Mouse (Mus musculus) C2C12 (cell line): Measurements from ENCODE around the gene Eif2ak3. TPM values are rescaled to one million over a fixed set of nuclear protein-coding genes. Genes with fewer than 3 reads are reported as not detected.
"Not testable (repeated sequence)": the region's sequence is repeated elsewhere in the genome, so short reads cannot be mapped to it uniquely, and the experiment has no call there.

Experiments used
- H3K27me3 ChIP-seq: one replicate; pipeline ENCODE4 v1.6.1; 2011; ENCODE audit not compliant: control insufficient read depth, insufficient read depth, insufficient read length
- H3K36me3 ChIP-seq: one replicate; pipeline ENCODE4 v1.6.1; 2011; ENCODE audit not compliant: control insufficient read depth, insufficient read depth
- H3K4me3 ChIP-seq: one replicate; pipeline ENCODE4 v1.5.1; 2011; ENCODE audit warnings: mild to moderate bottlenecking, control low read depth; ENCODE audit not compliant: poor library complexity, insufficient read depth, severe bottlenecking
- H3K79me2 ChIP-seq: one replicate; pipeline ENCODE4 v1.6.1; 2011; ENCODE audit not compliant: control insufficient read depth, insufficient read depth
- H3K79me3 ChIP-seq: one replicate; pipeline ENCODE4 v1.6.1; 2011; ENCODE audit warnings: low read depth, control low read depth
- H3ac ChIP-seq: one replicate; pipeline ENCODE3; 2011; ENCODE audit warnings: low read depth; ENCODE audit not compliant: control insufficient read depth, insufficient read length
- CEBPB ChIP-seq: IDR thresholded peaks from one replicate; pipeline ENCODE4 v1.6.1; 2011; ENCODE audit warnings: low read depth, mild to moderate bottlenecking, control low read depth, moderate library complexity
- CTCF ChIP-seq: IDR thresholded peaks from one replicate; pipeline ENCODE4 v1.5.1; 2011; ENCODE audit not compliant: control insufficient read depth, insufficient read depth, insufficient read length
- FOSL1 ChIP-seq: IDR thresholded peaks from one replicate; pipeline ENCODE4 v1.8.0; 2011; ENCODE audit warnings: mild to moderate bottlenecking, low read length; ENCODE audit not compliant: poor library complexity, insufficient read depth, severe bottlenecking
- MAX ChIP-seq: IDR thresholded peaks from one replicate; pipeline ENCODE4 v1.6.1; 2011; ENCODE audit warnings: mild to moderate bottlenecking, control low read depth
- MYOD1 ChIP-seq: IDR thresholded peaks from one replicate; pipeline ENCODE4 v1.6.1; 2011; ENCODE audit warnings: low read depth; ENCODE audit not compliant: control insufficient read depth, insufficient read length
- MYOG ChIP-seq: IDR thresholded peaks from one replicate; pipeline ENCODE4 v1.6.1; 2011; ENCODE audit not compliant: control insufficient read depth, insufficient read length; ENCODE audit errors: extremely low read depth
- USF1 ChIP-seq: IDR thresholded peaks from one replicate; pipeline ENCODE4 v1.6.1; 2011; ENCODE audit warnings: low read depth, mild to moderate bottlenecking, control low read depth, moderate library complexity
- polyA plus RNA-seq: library from polyadenylated mRNA; unstranded; fragments of >200 nt; fragmentation: generic; extraction: Trizol; gene quantifications from one replicate; pipeline ENCODE4 v1.2.1, GENCODE M21; 2012; ENCODE audit warnings: missing spikeins

Gene Eif2ak3
- polyA plus RNA-seq, 1 experiment: 4.2 TPM

DNA sequence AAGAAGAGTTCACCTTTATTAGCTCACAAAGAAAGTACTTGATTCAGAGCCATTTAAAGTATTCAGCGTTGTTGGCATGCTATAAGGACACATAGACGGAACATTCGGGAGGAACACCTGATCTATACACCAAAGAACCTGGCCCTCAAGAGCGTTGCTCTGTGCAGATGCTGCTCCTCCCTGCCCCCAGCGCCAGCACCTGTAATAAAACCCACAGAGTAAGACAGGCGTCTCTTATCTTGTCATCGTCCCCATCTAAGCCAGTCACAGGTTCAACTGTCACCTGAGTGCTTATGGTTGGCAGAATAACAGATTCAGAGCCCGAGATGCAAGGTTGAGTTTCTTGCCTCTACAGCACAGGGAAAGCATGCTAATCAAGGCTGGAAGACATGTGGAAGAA lies 28.8 kb upstream of the Eif2ak3 start:
- TF ChIP-seq MAX: no peak
- no peak overlapping the region for H3K4me3 ChIP-seq
- H3K79me2 ChIP-seq: no peaks in the 10 kb centered on the region
- no peaks in the 10 kb centered on the region for H3K79me3 ChIP-seq
- no peaks in the 10 kb centered on the region for H3K36me3 ChIP-seq
- H3ac ChIP-seq: no peak overlapping the region
- no peaks in the 10 kb centered on the region for H3K27me3 ChIP-seq

GRCm38 (mm10) chr6:70821566-70821965 lies 22.7 kb upstream of the Eif2ak3 start:
- Histone ChIP-seq H3K4me3 (no peak overlapping the region), H3K27me3 (no peaks in the 10 kb centered on the region), H3K79me3 (no peaks in the 10 kb centered on the region), H3ac (no peak overlapping the region), H3K36me3 (no peaks in the 10 kb centered on the region), H3K79me2 (no peaks in the 10 kb centered on the region)
- TF ChIP-seq CEBPB: no peak
- no peak for TF ChIP-seq MYOG
- no peak for TF ChIP-seq CTCF
- TF ChIP-seq USF1: no peak
- TF ChIP-seq FOSL1: no peak
- no peak for TF ChIP-seq MYOD1
- TF ChIP-seq MAX: no peak

DNA sequence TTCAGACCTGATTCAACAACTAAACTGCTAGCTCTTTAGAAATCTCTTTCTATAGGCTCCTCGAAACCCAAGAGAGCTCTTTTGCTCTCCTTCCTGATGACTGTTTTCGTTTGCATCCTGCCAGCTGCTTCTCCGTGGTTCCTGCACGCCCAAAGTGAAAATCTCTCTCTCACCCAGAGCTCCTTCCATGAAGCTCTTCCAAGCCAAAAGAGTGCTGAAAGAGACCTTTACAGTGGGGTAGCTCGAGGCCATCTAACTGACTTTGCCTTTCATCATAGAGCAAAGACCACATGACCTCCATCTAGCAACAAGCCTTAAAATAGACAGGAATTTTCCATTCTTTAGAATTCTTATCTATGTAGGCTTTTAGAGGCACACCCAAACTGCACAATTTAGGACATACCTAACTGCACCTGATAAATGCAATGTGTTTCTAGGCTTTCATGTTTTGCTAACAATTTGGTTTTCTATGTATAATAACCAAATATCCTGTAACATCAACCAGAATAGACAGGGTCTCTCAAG lies 21.9 kb upstream of the Eif2ak3 start:
- TF ChIP-seq FOSL1 (no peak), CEBPB (no peak), MAX (no peak), MYOG (no peak), CTCF (no peak), USF1 (no peak), MYOD1 (no peak)
- no peaks in the 10 kb centered on the region for H3K27me3 ChIP-seq

DNA sequence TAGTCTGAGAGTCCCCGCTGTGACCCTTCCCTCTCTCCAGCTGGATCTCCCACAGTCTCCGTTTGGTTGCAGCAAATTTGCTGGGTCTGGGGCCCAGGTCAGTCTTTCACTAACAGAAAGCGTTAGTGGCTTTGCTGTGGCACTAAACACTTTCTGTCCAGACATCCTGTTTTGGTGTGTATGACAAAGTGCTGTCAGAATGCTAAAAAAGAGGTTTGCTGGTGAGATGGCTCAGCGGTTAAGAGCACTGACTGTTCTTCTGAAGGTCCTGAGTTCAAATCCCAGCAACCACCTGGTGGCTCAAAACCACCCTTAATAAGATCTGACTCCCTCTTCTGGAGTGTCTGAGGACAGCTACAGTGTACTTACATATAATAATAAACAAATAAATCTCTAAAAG lies 21.0 kb upstream of the Eif2ak3 start:
- H3K79me3 ChIP-seq, H3K27me3 ChIP-seq, H3K4me3 ChIP-seq, H3ac ChIP-seq, H3K79me2 ChIP-seq, H3K36me3 ChIP-seq: not testable (repeated sequence)

More for the DNA sequence above, 21.9 kb upstream of the Eif2ak3 start:
- Histone ChIP-seq H3K79me3 (no peaks in the 10 kb centered on the region), H3K79me2 (no peaks in the 10 kb centered on the region), H3K4me3 (no peak overlapping the region), H3ac (no peak overlapping the region), H3K36me3 (no peaks in the 10 kb centered on the region)

- peak overlapping the region; percentile 27 for H3ac ChIP-seq
- TF ChIP-seq MAX (no peak), USF1 (peak; percentile 74)
- no peaks in the 10 kb centered on the region for H3K36me3 ChIP-seq
- no peaks in the 10 kb centered on the region for H3K79me2 ChIP-seq
- no peak overlapping the region for H3K4me3 ChIP-seq
- no peaks in the 10 kb centered on the region for H3K79me3 ChIP-seq
- no peaks in the 10 kb centered on the region for H3K27me3 ChIP-seq
Observed at GRCm38 (mm10) chr6:70824085-70824986, 20.0 kb upstream of the Eif2ak3 start.

DNA sequence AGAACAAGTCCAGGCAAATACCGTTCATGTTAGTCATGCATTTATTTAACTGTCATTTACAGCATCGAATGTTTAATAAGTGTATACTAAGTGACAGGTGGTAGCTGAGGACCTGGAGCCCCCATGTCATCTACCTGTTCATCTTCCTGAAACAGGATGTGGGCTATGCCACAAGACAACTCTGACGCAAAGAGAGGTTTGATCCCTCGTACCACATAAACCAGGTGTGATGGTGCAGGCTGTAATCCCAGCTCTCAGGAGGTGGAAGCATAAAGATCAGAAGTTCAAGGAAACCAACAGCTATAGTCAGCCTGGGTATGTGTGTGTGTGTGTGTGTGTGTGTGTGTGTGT lies 19.4 kb upstream of the Eif2ak3 start:
- no peak for TF ChIP-seq MAX
- peak; percentile 12 for TF ChIP-seq MYOD1
- no peak for TF ChIP-seq USF1
- no peak for TF ChIP-seq CTCF
- no peak for TF ChIP-seq FOSL1
- H3K4me3 ChIP-seq: no peak overlapping the region

More for the DNA sequence above, 19.4 kb upstream of the Eif2ak3 start:
- no peak overlapping the region for H3ac ChIP-seq
- H3K79me3 ChIP-seq: no peaks in the 10 kb centered on the region
- no peaks in the 10 kb centered on the region for H3K79me2 ChIP-seq
- no peaks in the 10 kb centered on the region for H3K36me3 ChIP-seq
- no peaks in the 10 kb centered on the region for H3K27me3 ChIP-seq
